Mouse (Mus musculus) heart, postnatal 10 days (tissue): ENCODE measurements around the gene Hspb7. TPM values are rescaled to one million over a fixed set of nuclear protein-coding genes. Genes with fewer than 3 reads are reported as not detected.

ENCODE experiments used
- DNase-seq, 2 experiments: peaks; one replicate each; pipeline ENCODE4 v3.0.0; 2021
- intact Hi-C: fragments of 180-260 bp; cut with DNase I; formaldehyde crosslinking; loops from one replicate; pipeline ENCODE4 v1.15.1; 2025
- total RNA-seq, 2 experiments: library from RNA; stranded (reverse); gene quantifications; 2 replicates each; pipeline ENCODE4 v1.2.3; 2021

Gene Hspb7
- 1,000 to 10,000 TPM; 1,029 to 1,075 TPM for total RNA-seq

DNA sequence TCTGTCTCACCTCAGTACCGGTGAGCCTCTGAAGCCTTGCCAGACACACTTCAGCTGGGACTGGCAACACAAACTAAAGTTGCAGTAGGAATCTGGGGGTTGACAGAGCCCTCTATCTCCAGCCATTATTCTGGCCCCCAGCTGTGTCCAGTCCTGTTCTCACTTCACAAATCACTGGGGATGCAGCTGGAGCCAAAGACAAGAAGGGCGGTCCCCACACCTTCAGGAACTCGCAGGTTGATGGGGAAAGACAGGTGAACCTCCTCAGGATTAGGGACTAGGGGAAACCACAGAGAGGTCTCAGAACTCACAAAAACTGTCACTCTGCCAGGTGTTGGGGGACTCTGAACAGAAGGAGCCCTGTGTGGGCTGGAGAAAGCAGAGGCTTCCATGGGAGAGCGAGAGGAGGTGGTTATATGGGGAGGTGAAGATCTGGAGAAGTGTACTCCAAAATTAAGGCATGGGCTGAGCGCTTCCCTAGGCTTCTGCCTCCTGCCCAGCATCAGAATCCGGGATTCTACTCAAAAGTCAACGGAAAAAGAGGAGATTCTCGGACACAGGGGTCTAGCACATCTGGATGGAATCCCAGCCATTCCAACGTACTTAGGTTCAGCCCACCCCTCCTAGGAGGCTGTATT, at the start of gene Hspb7:
TSS of gene Hspb7 (plus strand) at position 588 of the 638 bp plus-strand sequence.
- DNase-seq, result peak in 1 of 2 experiments; percentile 23
- intact Hi-C loops, result no loop called here

GRCm38 (mm10) chr4:141372426-141372825, 48.2 kb upstream of the Hspb7 start:
- intact Hi-C loops, result no loop called here
- no peak for DNase-seq

- intact Hi-C loops, result loop anchor here (10.0 kb wide), 1 partner anchor 465 kb away; the partner anchor contains the start of gene Ctrc
- no peak for DNase-seq
These were observed 40.9 kb upstream of the Hspb7 start for GRCm38 (mm10) chr4:141379674-141380073.

DNA sequence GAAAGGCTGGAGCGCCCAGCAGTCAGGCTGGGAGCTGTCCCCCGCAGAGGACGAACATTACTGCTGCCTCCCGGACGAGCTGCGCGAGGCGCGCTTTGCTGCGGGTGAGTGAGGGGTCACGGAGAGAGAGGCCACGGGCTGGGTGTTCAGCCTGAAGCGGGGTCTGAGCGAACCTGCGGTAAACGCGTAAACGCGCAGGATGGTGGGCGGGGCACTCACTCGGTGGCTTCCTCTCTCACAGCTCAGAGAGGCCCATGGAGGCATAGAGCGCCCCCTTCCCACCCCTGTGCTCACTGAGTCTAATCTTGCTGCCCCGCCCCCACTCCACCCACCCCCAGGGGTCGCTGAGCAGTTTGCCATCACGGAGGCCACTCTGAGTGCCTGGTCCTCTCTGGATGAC, 38.2 kb upstream of the Hspb7 start:
- no peak for DNase-seq
- intact Hi-C loops, result loop anchor here (10.0 kb wide), 1 partner anchor 462 kb away; the partner anchor contains the start of gene Ctrc

GRCm38 (mm10) chr4:141385275-141385674, 35.3 kb upstream of the Hspb7 start:
- intact Hi-C loops, result loop anchor here (5.0 to 10.0 kb wide), 2 partner anchors 192 to 460 kb away; partner anchors contain the start of gene Ctrc
- peak; percentile 41 to 72 for DNase-seq

DNA sequence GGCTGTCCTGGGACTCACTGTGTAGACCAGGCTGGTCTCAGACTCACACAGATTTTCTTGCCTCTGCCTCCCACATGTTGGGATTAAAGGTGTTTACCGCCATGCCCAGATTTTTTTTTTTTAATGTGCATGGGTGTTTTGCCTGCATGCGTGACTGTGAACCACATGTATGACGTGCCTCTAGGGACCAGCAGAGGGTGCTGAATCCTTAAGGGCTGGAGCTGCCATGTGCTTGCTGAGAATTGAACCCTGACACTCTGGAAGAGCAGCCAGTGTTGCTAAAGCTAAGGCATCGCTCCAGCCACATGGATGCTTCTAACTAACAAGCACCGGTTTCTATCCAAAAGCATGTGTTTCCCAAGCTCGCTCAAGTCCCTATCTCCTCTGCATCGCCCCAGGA, 34.4 kb upstream of the Hspb7 start:
- DNase-seq, result no peak
- intact Hi-C loops, result loop anchor here (5.0 to 10.0 kb wide), 2 partner anchors 191 to 459 kb away; partner anchors contain the start of gene Ctrc

GRCm38 (mm10) chr4:141387093-141387784, 33.3 kb upstream of the Hspb7 start:
- intact Hi-C loops, result loop anchor here (5.0 to 10.0 kb wide), 2 partner anchors 190 to 458 kb away; partner anchors contain the start of gene Ctrc
- peak; percentile 80 to 89 for DNase-seq

GRCm38 (mm10) chr4:141387933-141388332, 32.6 kb upstream of the Hspb7 start:
- no peak for DNase-seq
- intact Hi-C loops, result loop anchor here (5.0 to 10.0 kb wide), 2 partner anchors 189 to 457 kb away; partner anchors contain the start of gene Ctrc

DNA sequence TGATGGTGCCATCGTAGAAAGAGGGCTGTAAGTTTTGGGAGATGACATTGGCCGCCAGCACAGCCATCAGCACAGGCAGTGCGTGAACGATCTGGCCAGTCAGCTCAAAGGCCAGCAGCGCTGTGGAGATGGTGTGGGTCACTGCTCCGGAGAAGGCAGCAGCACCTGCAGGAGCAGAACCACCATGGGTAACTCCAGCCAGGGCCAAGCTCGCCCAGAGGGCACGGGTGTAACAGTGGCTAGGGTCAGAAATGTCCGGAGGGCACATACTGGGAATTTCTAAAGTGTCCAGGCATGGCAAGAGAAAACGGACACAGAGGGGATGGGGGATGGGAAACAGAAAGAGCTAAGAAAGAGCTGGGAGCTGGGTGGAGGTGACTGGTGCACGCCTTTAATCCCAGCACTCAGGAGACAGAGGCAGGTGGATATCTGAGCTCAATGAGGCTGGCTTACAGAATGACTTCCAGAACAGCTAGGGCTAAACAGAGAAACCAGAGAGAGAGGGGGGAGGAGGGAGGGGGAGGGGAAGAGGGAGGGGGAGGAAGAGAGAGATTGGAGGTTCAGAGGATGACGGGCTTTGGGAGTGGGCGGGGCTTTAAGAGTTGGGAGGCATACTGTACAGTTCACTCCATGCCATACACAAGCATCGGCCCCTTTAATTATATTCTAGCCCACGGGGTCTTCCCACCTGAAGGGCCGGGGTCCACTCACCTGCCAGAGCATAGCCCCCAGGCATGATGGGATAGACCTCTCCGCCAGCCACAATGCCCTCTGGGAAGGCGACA, 31.0 kb upstream of the Hspb7 start:
- no peak for DNase-seq
- intact Hi-C loops, result loop anchor here (5.0 to 10.0 kb wide), 2 partner anchors 188 to 455 kb away; partner anchors contain the start of gene Ctrc

GRCm38 (mm10) chr4:141391293-141391692, 29.3 kb upstream of the Hspb7 start:
- intact Hi-C loops, result no loop called here
- DNase-seq, result no peak

- intact Hi-C loops, result no loop called here
- DNase-seq, result no peak
These were observed 25.8 kb upstream of the Hspb7 start for GRCm38 (mm10) chr4:141394751-141395150.

- intact Hi-C loops, result no loop called here
These were observed 22.7 kb upstream of the Hspb7 start for GRCm38 (mm10) chr4:141397861-141398260.

GRCm38 (mm10) chr4:141398545-141398944, 22.0 kb upstream of the Hspb7 start, which contains the start of gene Clcnka:
Gene Clcnka, minus strand, starts transcription at chr4:141398724.
- intact Hi-C loops, result no loop called here

More at GRCm38 (mm10) chr4:141397861-141398260, 22.7 kb upstream of the Hspb7 start:
- no peak for DNase-seq

GRCm38 (mm10) chr4:141400171-141400570, 20.4 kb upstream of the Hspb7 start:
- no peak for DNase-seq
- intact Hi-C loops, result loop anchor here (5.0 kb wide), 1 partner anchor 102 kb away; no protein-coding TSS in a partner anchor

More at GRCm38 (mm10) chr4:141398545-141398944, 22.0 kb upstream of the Hspb7 start, which contains the start of gene Clcnka:
- DNase-seq, result no peak

DNA sequence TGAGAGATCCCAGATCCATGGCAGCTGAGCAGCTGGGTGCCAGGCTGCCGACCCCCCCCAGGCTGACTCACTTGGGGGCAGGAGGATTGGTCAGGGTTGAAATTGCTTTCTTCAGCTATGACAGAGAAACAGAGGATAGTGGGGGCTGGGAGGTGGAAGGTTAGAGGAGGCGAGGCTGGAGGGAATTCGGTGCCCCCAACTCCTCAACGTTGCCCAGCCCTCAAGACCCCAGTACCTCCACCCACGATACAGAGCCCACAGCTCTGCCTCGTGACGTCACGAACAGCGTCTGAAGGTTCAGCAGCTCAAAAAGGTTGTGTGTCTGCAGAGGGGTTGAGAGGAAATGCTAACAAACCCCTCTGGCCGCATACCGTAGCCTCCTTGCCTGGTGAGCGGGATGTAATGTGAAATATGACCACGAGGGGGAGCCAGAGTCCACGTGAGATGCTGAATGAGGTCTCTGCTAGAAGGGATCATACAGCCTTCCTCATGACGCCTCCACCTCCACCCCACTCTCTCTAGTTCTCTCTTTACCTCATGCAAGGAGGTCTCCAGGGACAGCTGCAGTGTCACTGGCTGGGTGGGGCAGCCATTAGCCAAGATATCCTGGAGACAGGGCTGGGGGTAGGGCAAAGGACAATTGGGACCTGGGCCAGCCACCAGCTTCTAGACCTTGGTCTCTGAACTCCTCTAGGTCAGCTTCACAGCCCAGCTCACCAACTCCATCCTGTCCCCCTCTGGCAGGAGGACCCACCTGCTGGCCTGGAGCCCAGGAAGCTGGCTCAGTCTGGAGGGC, 15.9 kb upstream of the Hspb7 start:
- intact Hi-C loops, result loop anchor here (1.0 to 5.0 kb wide), 2 partner anchors 26 to 98 kb away; no protein-coding TSS in a partner anchor

DNA sequence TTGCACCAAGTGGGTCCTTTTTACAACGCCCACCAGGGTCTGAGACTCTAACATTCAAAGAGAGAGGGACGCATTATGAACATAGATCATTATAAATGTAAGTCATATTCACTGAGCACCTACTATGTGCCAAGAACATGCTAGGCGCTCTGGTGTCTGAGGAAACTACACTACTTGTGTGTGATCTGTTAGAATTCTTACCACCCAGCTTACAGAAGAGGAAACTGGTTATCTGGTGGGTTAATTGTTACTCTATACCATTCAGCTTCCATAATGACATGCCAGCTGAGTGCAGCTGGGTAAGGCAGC, 15.3 kb upstream of the Hspb7 start:
- DNase-seq, result no peak
- intact Hi-C loops, result no loop called here

More for the DNA sequence above, 15.9 kb upstream of the Hspb7 start:
- DNase-seq, result peak; percentile 92 to 95

GRCm38 (mm10) chr4:141406516-141407299, 13.9 kb upstream of the Hspb7 start:
- peak; percentile 81 to 84 for DNase-seq
- intact Hi-C loops, result loop anchor here (1.0 kb wide), 1 partner anchor 169 kb away; no protein-coding TSS in a partner anchor

DNA sequence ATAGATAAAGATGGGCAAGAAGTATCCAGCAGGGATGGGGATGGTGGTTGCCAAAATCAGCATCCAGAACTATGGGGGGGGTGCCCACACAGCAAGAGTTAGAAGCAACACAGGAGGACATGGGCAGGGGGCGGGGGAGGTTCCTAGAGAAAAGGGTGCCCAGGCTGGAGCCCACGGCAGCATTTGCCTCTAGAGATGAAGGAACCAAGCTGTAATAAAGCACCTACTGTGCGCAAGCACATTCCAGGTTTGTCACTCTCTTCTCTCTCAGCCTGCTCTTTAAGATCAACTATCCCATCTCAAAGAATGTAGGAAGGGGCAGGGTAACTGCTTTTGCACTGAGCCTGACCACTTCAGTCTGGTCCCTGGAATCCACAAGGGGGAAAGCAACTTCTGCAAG, 12.0 kb upstream of the Hspb7 start:
- intact Hi-C loops, result no loop called here
- DNase-seq, result no peak

DNA sequence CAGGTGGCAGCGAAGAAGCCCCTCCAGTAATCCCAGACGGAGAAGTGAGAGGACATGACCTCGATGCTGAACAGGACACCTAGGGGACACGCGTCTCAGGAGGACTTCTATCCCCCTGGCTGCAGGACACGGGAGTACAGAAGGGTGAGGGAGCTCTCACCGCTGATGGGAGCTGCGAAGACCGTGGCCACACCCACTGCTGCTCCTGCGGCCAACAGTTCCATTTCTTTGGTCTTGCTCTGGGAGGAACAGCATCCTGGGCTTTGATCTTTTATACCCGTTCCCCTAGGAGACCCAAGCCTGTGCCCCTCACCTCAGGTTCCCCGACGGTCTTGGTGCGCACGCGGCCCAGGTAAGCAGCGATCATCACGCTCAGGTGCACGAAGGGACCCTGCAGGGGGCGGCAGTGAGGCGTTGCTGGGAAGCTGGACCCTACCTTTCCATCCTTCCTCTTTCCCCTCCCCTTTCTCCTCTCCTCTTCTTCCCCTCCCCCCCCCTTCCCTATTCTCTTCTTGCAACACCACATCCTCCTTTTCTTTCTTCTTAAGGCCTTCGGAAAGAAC, 9.1 kb upstream of the Hspb7 start:
- intact Hi-C loops, result no loop called here
- DNase-seq, result no peak
